26 mouse cellular contexts compared by ENCODE assay signal in the genomic region with DNA sequence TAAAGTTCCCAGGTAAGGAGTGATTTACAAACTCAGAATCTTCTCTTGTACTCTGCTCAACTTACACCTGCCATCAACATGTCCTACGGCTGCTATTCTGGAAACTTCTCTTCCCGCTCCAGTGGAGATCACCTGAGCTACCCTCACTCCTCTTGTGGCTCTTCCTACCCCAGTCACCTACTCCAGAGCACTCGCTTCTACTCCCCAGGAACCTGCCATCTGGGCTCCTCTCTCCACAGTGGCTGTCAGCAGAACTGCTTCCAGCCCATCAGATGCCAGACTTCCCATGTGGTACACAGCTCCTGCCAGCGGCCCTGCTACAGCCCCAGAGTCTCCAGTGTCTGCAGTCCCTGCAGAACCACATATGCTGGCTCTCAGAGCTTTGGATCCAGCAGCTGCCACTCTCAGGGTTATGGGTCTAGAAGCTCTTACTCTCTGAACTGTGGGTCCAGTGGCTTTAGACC. TPM values are rescaled to one million over a fixed set of nuclear protein-coding genes. Genes with fewer than 3 reads are reported as not detected.
DNase-seq lines count a peak whose midpoint lies in the region; ATAC-seq and TF ChIP-seq lines count a peak whose summit lies in the region.
"Had no signal": no experiment of that assay in that cellular context is flagged by ENCODE, and none has a peak within 500 bp of the region (broad histone marks: within the 10 kb centered on the region; RNA-seq: fewer than 3 reads in every experiment).

Gene Krtap13-1 (plus strand): TSS at position 51 of the 464 bp plus-strand sequence.

- 78% methylated on average over 4 of the region's 4 CpGs for WGBS in forebrain, postnatal 0 days

- no peaks in the 10 kb centered on the region for H3K27me3 ChIP-seq in forebrain, postnatal 0 days (ENCODE audit: insufficient read depth, low read length)
- H3K27me3 ChIP-seq: CH12.LX; heart, embryonic 13.5 days; limb, embryonic 13.5 days; neural tube, embryonic 15.5 days; stomach, embryonic 15.5 days had no signal

- no peak within 1 kb of the TSS for H3K4me3 ChIP-seq in forebrain, postnatal 0 days (ENCODE audit: low read depth, low read length)
- H3K4me3 ChIP-seq: embryonic facial prominence, embryonic 10.5 days; erythroblast, embryonic 14.5 days; heart, embryonic 13.5 days; limb, embryonic 13.5 days; midbrain, embryonic 10.5 days; neural tube, embryonic 15.5 days; stomach, embryonic 15.5 days had no signal

- no peaks in the 10 kb centered on the region for H3K4me1 ChIP-seq in forebrain, postnatal 0 days (ENCODE audit: insufficient read depth)
- H3K4me1 ChIP-seq: heart, embryonic 13.5 days; limb, embryonic 13.5 days; midbrain, embryonic 10.5 days; neural tube, embryonic 15.5 days; stomach, embryonic 15.5 days had no signal

- no peaks in the 10 kb centered on the region for H3K9me3 ChIP-seq in forebrain, postnatal 0 days (ENCODE audit: low read length)
- H3K9me3 ChIP-seq: embryonic facial prominence, embryonic 10.5 days; heart, embryonic 13.5 days; limb, embryonic 13.5 days; midbrain, embryonic 10.5 days; neural tube, embryonic 15.5 days; stomach, embryonic 15.5 days had no signal

- H3K36me3 ChIP-seq in forebrain, postnatal 0 days (ENCODE audit: insufficient read depth): no peaks in the 10 kb centered on the region
- H3K36me3 ChIP-seq: embryonic facial prominence, embryonic 10.5 days; heart, embryonic 13.5 days; limb, embryonic 13.5 days; midbrain, embryonic 10.5 days; neural tube, embryonic 15.5 days; stomach, embryonic 15.5 days had no signal

- H3K4me2 ChIP-seq in forebrain, postnatal 0 days (ENCODE audit: low read depth): no peak within 1 kb of the TSS
- H3K4me2 ChIP-seq: heart, embryonic 13.5 days; limb, embryonic 13.5 days; neural tube, embryonic 15.5 days; stomach, embryonic 15.5 days had no signal

- no peak for TF ChIP-seq CTCF in forebrain, postnatal 0 days (IDR thresholded peaks at IDR 0.05; ENCODE audit: low read depth)

- H3K27ac ChIP-seq in forebrain, postnatal 0 days (ENCODE audit: low read depth, low read length): no peak within 1 kb of the TSS
- H3K27ac ChIP-seq: embryonic facial prominence, embryonic 10.5 days; heart, embryonic 13.5 days; limb, embryonic 13.5 days; midbrain, embryonic 10.5 days; neural tube, embryonic 15.5 days; stomach, embryonic 15.5 days had no signal

- H3K9ac ChIP-seq in forebrain, postnatal 0 days: no peak within 1 kb of the TSS
- H3K9ac ChIP-seq: heart, embryonic 13.5 days; limb, embryonic 13.5 days; neural tube, embryonic 15.5 days; stomach, embryonic 15.5 days had no signal

- ATAC-seq in forebrain, postnatal 0 days: peak; percentile 56; the same call in 1 of the 2 replicates
- no peak for ATAC-seq in erythroid progenitor cell, adult 5-6 weeks (replicated peaks; ENCODE audit: low FRiP score, poor library complexity, severe bottlenecking)
- ATAC-seq: activated CD4-positive, CD25-positive, alpha-beta regulatory T cell, adult 4 months; intestine, postnatal 0 days had no signal

- peak; percentile 19 for DNase-seq in cerebellum, adult 11-12 months
- DNase-seq in cerebellum, adult 8-10 months: no peak
- peak; percentile 39 to 45 for DNase-seq in layer of hippocampus, postnatal 10 days (ENCODE audit: low spot score in 2 of 2)
- no peak for DNase-seq in layer of hippocampus, adult 9-10 months (ENCODE audit: low spot score)
- peak; percentile 37 for DNase-seq in forebrain, postnatal 0 days
- peak; percentile 30 for DNase-seq in skeletal muscle tissue, adult 2 months (ENCODE audit: low read depth, low spot score)
- no peak for DNase-seq in adrenal gland, postnatal 25 days
- DNase-seq: kidney, postnatal 10 days; lung, postnatal 14 days; thymus, postnatal 14 days had no signal

RNA-seq across cellular contexts. Expression of gene Krtap13-1, which starts in this region (rescaled TPM):
- not detected for total RNA-seq in layer of hippocampus, postnatal 10 days (2021)
- not detected in 2 replicates for total RNA-seq in forebrain, postnatal 0 days (2014; rRNA removed)
- not detected in 2 replicates for polyA plus RNA-seq in forebrain, postnatal 0 days (2015; fragmentation: Nextera tagmentation; extraction: Ambion mirVana)
- not detected in 2 replicates for total RNA-seq in erythroid progenitor cell, adult 5-6 weeks (2015; ENCODE audit: low replicate concordance)
- not detected in 2 replicates for total RNA-seq in erythroid progenitor cell, adult 5-6 weeks (2017; ENCODE audit: low replicate concordance)
- not detected in 2 replicates for total RNA-seq in adrenal gland, postnatal 25 days (2021)
- total RNA-seq: adrenal gland, postnatal 4 days; CH12.LX; hematopoietic stem cell, adult 5-6 weeks; left cerebral cortex, adult 8-10 months had no signal
- polyA plus RNA-seq: embryonic facial prominence, embryonic 10.5 days; erythroblast, embryonic 14.5 days; heart, embryonic 13.5 days; intestine, postnatal 0 days; limb, embryonic 13.5 days; liver, embryonic 16.5 days; midbrain, embryonic 10.5 days; neural tube, embryonic 15.5 days; small intestine, adult 2 months; stomach, embryonic 15.5 days had no signal

Comparison
In these comparisons a context has a peak if more than half of its experiments do, and no peak if none do; other contexts are left out.
1. DNase-seq: peak in cerebellum, adult 11-12 months (single experiment) and skeletal muscle tissue, adult 2 months (single experiment); none in cerebellum, adult 8-10 months (single experiment), layer of hippocampus, adult 9-10 months (single experiment) and adrenal gland, postnatal 25 days (single experiment).
2. Peak in DNase-seq in layer of hippocampus, postnatal 10 days; RNA of the gene not detected or under 1 TPM.
3. Peak in DNase-seq and ATAC-seq in forebrain, postnatal 0 days; RNA of the gene not detected or under 1 TPM.